Mouse (Mus musculus) urinary bladder, postnatal 25 days (tissue): ENCODE results near the gene Ncf1.

Experiments
- DNase-seq: peaks from one replicate; pipeline ENCODE4 v3.0.0; 2022; ENCODE audit warnings: low spot score

Gene Ncf1

DNA sequence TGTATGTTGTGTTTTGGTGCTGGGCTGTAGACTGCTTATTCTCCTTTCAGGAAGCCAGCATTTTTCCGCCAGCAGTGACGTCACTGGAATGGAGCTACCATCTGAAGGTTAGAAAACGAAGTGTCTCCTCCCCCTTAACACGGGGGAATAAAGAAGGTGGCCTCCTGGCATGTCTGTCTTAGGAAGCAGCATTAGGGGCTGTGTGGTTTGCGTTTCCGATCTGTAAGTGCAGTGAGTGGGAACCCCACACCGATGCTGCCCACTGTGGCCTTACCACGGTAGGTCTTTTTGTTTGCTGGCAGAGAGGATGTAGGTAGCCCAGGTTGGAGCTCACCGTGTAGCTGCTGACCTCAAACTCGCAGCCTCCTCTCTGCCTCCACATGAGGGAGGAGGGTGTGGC lies 22.7 kb downstream of the Ncf1 start:
- DNase-seq, result no peak

DNA sequence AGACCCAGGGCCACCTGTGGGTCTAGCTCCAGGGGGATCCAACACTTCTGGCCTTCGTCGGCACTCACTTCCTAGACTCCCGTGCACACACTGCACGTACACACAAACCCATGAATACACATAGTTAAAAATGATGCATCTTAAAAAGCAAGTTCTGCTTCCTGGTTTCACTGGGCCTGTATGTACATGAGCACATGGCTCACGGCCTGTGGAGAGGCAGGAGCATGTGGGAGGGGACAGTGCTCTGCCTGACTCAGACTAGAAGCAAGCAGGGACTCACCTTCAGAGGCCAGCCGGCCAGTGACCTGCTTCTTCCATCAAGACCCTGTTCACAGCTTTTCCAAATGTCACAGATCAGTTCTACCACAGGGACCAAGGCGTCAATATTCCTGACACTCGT lies 35.8 kb downstream of the Ncf1 start:
- no peak for DNase-seq

DNA sequence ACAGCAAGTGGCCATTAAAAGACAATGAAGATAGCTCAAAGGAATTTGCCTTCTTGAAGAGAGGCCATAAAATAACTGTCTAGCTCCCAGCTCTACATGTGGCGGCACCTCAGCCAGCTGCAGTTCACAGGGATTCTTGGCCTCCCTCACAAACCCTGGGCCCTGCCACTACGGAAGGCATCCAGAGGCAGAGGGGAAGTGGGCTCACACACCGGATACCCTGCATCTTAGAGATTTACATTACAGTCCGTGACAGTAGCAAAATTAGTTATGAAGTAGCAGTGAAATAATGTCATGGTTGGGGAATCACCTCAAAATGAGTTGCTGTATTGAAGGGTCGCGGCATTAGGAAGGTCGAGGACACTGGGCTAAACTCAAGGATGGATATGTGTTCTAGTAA lies 40.9 kb downstream of the Ncf1 start:
- no peak for DNase-seq

DNA sequence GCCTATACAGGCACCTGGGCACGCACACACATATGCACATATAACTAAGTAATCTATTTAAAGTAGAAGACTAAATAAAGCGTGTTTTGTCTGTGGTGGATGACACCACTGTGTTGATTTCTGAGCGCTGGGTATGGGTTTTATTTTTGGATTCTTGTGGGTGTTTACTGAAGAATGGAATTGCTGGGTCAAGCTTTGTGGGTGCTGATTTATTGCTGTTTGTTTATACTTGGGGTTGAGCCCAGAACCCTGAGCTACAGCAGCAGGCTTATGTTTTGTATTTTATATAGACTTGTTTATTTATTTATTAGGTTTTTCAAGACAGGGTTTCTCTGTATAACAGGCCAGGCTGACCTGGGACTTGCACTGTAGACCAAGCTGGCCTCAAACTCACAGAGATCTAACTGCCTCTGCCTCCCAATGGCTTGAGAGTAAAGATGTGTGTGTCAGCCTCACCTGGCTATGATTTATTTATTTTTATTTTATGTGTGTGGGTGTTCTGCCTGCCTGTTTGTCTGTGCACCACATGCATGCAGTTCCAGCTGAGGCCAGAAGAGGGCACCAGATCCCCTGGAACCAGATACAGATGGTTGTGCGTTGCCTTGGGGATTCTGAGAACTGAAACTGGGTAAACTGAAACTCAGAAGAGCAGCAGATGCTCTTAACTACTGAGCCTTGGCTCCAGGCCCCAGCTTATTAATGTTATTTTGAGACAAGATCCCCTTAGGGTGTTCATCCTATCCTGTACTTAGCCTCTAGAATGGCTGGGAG lies 42.3 kb downstream of the Ncf1 start:
- DNase-seq, result no peak

DNA sequence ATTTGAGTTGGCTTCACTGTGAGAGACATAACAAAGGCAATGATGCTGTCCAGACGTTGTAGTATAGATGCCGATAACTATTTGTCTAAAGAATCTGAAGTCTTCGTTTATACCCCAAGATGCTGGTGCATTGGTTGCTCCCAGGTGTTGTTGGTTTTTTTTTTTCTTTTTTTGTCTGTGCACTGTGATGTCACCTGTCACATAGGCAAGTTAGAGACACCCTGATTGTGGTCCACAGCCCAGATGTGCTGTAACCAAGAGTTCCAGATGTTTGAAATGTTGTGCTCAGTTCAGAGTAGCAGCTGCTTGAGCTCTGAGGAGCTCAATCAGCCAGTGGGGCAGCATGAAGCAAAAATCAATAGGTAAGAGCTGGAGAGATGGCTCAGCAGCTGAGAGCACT lies 43.4 kb downstream of the Ncf1 start:
- no peak for DNase-seq

DNA sequence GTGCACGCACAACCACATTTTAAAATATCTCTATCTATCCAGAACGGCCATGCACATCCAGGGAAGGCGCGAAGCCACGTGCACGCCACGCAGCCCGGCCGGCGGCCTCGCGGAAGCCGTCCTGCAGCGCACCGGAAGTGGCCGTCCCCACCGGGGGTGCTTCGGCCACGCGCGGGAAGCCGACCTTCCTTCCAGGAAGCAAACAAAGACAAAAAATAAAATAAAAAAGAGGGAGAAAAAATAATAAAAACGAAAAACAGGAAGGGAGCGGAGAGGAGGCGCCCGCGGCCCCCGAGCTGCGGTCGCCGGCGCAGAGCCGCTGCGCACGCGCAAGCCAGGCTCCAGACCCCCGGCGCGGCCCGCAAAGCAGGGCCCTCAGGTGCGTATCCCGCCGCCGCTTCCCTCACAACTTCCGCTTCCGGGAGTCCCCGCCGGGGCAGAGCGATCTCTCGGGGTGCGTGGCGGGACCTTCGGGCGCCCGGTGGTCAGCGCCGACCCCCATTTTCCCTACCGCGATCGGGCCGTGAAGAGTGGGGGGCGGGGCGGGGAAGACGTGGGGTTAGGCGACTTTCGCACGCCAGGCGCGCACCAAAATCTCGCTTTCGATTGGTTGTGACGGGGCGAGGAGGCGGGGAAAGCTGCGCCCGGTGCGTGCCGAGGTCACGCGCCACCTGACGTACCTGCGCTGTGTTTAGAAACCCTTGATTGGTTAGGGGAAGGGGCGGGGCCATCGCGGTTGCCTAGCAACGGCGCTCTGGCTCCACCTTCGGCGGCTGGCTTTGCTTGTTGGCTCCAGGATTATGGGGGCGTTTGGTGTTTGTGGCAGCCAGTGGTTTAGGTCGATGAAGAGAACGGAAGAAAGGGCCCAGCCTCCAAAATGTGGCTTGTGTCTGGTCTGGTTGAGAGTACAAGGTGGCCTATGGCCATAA lies 45.3 kb downstream of the Ncf1 start, which contains the start of gene Gtf2ird2:
TSS of gene Gtf2ird2 (plus strand) at position 140 of the 929 bp plus-strand sequence.
- DNase-seq, result peak; percentile 98

DNA sequence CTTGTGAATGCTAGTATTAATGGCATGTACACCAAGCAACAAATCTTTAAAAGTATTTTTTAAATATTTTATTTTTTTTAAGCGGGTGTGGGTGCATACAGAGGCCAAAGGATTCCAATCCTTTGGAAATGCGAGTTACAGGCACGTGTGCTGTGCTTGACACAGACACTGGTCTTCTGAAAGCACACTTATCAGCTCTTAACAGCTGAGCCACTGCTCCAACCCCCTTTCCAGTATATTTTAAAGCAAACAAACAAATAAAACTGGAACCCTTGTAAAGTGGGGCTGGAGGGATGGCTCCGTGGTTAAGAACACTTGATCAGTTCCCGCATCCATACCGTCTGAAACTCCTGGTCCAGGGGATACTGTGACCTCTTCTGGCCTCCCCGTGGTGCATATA lies 46.3 kb downstream of the Ncf1 start:
- DNase-seq, result no peak

DNA sequence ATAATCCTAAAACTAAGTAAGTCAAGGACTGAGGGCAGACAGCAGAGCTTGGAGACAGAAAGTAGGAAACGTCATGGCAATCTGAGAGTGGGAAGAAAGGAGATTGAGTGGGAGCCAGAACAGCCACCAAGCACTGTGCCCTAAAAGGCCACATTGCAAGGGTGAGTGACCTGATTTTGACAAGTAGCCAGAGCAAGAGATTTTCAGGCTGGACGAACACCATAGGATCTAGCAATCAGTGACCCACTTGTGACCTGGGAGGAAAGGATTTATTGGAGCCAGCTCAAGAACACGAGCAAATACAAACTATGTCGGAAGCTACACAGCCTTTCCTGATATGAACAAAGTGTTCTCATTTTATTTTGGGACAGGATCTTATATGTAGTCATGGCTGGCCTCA lies 46.7 kb downstream of the Ncf1 start:
- DNase-seq, result no peak

DNA sequence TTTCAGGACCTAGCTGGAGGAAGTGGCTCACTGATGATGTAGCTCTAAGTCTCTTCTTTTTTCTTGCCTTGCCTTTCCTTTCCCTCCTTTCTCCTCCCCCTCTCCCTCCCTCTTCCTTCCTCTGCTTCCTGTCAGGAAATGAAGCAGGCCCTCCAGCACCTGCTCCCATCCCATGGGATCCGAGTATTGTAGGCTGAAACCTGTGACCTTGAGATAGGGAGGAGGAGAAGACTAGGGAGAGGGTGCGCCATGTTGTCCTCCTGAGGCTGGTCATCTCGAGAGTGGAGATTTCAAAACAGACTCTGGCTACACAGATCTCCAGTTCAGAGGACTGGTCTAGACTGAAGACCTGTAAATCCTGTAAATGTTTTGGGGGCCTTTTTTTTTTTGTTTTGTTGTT lies 47.3 kb downstream of the Ncf1 start:
- no peak for DNase-seq

DNA sequence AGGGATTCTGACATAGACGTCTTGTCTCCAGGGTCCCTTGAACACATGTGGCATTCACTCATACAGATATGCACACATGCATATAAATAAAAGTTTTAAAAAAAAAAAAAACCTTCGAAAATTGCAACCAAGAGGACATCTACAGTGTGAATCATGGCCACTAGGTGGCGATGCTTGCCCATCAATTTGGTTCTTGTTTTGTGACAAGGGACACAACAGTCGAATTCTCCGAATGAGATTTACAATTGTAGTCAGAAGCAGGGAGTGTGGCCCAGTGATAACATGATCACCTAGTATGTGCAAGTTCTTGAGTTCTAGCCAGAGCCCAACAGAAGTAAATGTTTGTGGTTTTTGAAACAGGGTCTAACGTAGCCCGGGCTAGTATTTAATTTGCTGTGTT lies 49.6 kb downstream of the Ncf1 start:
- peak; percentile 72 for DNase-seq

DNA sequence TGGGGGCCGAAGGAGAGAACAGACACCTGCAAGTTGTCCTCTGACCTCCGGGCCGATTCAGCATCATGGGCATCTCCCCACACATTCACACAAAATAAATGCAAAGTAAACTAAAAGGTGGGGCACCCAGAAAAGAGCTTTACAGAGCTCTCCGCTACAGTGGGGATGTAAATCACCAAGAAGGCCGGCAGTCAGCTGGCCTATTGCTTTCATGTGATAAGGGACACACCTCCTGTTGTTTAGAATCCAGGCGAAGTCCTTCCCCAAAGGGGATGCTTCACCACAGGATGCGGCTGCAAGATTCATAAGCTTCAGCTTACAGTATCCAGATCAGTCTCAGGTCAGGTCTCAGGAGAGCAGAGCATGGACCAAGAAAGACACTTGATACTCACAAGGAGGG lies 50.9 kb downstream of the Ncf1 start:
- DNase-seq, result no peak

DNA sequence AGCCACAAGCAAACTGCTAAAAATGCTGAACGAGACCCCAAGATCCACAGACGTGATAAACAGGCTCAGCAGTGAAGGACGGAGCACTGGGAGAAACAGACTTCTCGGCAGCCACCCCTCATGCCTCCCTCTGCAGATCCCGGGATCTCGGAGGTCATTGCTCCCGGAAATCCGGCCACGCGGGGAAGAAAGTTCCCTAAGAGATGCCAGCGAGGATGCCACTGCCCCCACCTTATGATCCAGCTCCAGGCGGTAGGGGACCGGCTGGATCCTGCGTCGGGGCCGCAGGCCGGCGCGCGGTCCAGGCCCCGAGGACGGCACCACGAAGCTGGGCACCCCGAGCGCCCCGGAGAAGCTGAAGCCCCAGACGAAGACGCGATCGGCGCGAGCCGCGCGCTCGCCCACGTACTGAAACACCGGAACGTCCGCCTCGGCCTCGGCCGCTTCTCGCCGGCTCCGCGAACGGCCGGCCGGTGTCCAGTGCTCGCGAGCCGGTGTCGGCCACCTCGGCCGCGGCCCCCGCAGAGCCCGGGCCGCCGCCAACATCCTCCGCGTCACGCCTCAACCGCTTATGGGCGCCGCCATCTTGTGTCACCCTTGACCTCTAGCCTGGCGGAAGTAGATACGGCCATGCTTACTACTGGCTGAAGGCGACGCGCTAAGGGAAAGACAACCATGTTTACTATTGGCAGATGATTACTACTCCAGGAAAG lies 53.1 kb downstream of the Ncf1 start, which contains the start of gene Rcc1l:
TSS of gene Rcc1l (minus strand) at position 606 of the 713 bp plus-strand sequence.
- peak; percentile 72 for DNase-seq

DNA sequence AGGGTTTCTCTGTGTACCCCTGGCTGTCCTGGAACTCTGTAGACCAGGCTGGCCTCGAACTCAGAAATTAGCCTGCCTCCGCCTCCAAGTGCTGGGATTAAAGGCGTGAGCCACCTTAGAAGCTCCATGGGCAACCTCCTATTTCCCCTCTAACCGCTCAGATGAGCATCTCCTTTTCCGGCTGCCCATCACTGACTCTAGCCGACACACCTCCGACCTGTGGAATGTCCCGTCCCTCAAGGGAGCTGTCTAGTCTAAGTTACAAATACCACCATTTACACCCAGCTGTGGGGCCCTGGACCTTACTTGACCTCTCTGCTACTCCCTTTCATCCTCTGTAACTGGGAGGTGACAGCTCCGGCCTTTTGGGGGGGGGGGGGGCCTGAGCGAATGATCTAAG lies 53.7 kb downstream of the Ncf1 start:
- no peak for DNase-seq

DNA sequence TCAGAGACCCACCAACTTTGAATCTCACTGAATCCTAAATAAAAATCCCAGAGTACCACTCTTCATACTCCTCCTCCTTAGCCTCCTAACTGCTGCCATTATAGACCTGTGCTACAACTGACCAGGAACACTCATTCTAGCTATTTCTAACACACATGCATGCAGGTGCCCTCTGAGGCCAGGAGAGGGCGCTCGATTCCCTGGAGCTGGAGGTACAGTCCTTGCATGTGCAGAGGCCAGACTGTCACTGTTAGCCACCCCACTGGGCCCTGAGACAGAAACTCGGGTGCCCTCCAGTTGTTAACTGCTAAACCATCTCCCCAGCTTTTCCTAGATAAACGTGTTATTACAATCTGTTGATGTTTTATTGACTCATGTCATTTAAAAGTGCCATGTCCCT lies 56.2 kb downstream of the Ncf1 start:
- DNase-seq, result no peak

DNA sequence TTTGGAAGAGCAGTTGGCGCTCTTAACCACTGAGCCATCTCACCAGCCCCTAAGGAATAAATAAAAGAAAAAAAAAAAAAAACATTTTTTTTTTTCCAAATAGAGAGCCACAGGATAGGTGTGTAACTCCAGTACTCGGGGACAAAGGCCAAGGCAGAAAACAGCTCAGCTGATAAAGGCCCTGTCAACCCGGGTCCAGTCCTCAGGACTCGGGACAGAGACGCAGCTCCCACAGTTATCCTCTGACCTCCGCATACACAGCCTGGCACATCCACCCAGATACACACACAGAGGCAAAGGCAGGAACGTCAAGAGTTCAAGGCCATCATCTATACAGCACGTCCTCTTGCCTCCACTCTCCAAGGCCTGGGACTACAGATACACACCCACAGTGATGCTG lies 59.3 kb downstream of the Ncf1 start:
- no peak for DNase-seq
